Mouse (Mus musculus): ENCODE measurements at regions not wholly inside any gene's neighbourhood (a gene's known extent, or its start where the extent isn't known, plus 50 kb on each side); places are given as distances from the start of the nearest gene placed in this dataset.

DNA sequence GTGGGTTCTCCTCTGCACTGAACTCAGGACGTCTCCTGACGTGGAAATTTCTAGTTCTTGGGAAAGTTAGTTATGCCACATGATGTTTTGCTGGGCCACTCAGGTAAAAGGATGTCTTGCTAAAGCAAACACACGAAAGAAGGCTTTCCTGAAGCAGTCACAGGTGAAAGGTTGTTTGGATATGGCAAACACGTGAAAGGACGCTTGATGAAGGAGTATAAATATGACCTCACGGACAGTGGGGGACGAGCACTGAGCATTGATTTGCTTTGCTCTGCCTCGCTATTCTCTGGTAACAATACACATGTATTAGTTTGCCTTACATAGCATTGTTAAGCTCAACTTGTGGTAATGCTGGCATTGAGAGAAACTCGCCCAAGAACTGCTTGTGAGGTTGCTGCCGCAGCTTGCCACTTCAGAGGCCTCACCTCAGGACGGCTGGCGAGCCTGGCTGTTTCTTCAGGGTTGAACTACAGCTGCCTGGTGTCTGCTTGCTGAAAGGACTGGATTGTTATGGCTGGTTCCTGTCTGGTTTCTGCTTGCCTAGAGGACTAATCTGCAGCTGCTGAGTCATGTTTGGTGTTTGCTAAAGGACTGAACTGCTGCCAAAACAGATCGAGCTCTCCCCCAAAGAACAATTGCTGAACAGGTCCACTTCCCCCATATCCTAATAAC is 261.0 kb downstream of the Cdh26 start:
- ChIA-PET CTCF (no interaction called here), POLR2A (no interaction called here)
- no peak for DNase-seq (ENCODE audit: low read depth, low spot score)
- TF ChIP-seq CTCF (IDR thresholded peaks at IDR 0.05), result no peak
- no peak for ATAC-seq
- in situ Hi-C loops (cut with MboI; ENCODE audit: low pct_unique_long_range_greater_than_20kb), result no loop called here
- H3K27me3 ChIP-seq, result no peaks in the 10 kb centered on the region

DNA sequence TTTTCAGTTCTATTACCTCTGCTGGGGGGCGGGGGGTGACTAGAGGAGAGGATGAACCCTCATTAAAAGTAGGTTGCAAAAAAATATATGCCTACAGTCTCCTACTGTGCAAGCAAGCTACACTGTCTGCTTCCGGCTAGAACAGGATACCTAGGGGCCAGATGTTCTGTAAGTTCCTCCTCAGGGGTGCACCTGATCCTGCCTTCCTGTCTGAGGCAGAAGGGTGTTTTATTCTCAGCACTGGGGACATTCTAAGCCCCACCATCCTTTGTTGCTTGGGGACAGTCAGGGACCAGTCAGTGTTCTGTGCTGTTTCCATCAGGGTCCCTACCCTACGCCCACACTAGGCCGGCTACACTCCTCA is 261.5 kb downstream of the Cdh26 start:
- ChIA-PET POLR2A (no interaction called here), CTCF (no interaction called here)
- H3K27me3 ChIP-seq, result no peaks in the 10 kb centered on the region
- DNase-seq (ENCODE audit: low read depth, low spot score) (no peak), ATAC-seq (no peak)
- TF ChIP-seq CTCF (IDR thresholded peaks at IDR 0.05), result no peak
- in situ Hi-C loops (cut with MboI; ENCODE audit: low pct_unique_long_range_greater_than_20kb), result no loop called here

DNA sequence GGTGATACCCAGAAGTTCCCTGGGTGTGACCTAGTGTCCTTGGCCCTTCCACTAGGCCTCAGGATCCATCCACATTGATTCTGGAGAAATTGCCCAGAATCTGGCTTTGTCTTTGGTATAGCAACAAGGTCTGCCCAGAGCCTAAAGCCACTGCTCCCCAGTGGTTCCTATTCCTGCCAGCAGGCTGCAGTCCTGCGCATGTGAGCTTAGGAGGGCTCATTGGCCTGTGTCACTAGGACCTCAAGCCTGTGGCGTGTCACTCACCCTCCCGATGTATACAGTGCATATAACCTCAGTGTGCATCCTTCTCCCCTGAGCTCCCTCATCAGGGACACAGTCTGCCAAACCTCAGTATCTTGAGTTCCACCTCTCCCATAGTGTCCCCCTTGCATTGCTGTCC is 261.9 kb downstream of the Cdh26 start:
- H3K27me3 ChIP-seq, result no peaks in the 10 kb centered on the region
- ChIA-PET POLR2A (no interaction called here), CTCF (no interaction called here)
- in situ Hi-C loops (cut with MboI; ENCODE audit: low pct_unique_long_range_greater_than_20kb), result no loop called here
- ATAC-seq (no peak), DNase-seq (ENCODE audit: low read depth, low spot score) (no peak)
- no peak for TF ChIP-seq CTCF (IDR thresholded peaks at IDR 0.05)

DNA sequence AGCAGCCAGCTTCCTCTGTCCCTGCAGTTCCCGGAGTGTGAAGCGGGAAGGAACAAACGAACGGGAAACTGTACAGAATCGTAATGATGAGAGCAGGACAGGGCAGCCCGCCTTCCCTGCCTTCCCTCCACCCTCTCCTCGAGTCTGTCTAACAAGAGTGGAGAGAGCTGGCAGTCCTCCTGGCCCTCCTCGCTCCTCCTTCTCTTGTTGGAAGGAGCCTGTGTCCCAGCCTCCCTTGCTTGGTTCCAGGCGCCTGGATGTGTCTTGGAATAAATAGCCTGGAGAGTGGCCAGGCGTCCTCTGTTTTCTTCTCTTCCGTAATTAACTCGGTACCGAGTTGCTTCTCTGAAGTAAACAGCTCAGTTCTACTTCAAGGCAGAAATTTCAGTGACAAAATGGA is 268.3 kb downstream of the Cdh26 start:
- ATAC-seq, result no peak
- in situ Hi-C loops (cut with MboI; ENCODE audit: low pct_unique_long_range_greater_than_20kb), result no loop called here
- no peak for TF ChIP-seq CTCF (IDR thresholded peaks at IDR 0.05)
- DNase-seq (ENCODE audit: low read depth, low spot score), result no peak
- ChIA-PET POLR2A (no interaction called here), CTCF (no interaction called here)
- H3K27me3 ChIP-seq, result no peaks in the 10 kb centered on the region

DNA sequence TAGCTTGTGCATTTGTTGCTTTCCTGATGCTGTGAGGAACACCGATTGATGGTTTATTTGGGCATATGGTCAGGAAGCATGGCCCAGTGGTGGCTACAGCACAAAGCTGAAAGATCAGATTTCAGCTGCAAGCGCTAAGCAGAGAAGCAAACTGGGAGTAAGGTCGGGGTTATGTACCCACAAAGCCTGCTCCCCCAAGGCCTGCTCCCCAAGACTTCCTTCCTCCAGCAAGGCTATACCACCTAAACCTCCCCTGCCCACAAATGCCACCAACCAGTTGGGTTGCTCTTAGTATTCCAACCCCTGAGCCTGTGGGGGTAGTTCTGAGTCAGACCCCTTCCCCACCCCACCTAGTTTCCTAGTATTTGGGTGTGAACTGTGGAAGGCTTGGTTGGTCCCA is 270.5 kb downstream of the Cdh26 start:
- DNase-seq (ENCODE audit: low read depth, low spot score) (no peak), ATAC-seq (no peak)
- ChIA-PET CTCF (no interaction called here), POLR2A (no interaction called here)
- H3K27me3 ChIP-seq, result no peaks in the 10 kb centered on the region
- in situ Hi-C loops (cut with MboI; ENCODE audit: low pct_unique_long_range_greater_than_20kb), result no loop called here
- TF ChIP-seq CTCF (IDR thresholded peaks at IDR 0.05), result no peak

DNA sequence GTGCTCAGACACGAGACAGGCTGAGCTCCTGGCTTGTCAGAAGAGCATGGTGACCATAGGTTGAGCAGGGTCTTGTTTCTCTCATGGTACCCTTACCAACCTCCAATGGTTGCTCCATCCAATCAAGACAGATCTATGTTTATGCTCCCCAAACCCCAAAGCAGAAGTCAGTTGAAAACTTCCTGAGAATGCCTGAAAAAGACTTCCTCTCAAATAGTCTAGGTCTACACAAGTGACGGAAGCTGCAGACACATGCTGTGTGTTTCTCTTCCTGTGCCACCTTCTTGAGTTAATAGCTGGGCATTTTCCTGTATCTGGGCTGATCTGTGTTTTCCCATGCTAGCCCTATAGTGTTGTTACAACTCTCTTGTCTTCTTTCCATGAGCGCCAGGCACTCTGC is 274.2 kb downstream of the Cdh26 start:
- TF ChIP-seq CTCF (IDR thresholded peaks at IDR 0.05), result no peak

DNA sequence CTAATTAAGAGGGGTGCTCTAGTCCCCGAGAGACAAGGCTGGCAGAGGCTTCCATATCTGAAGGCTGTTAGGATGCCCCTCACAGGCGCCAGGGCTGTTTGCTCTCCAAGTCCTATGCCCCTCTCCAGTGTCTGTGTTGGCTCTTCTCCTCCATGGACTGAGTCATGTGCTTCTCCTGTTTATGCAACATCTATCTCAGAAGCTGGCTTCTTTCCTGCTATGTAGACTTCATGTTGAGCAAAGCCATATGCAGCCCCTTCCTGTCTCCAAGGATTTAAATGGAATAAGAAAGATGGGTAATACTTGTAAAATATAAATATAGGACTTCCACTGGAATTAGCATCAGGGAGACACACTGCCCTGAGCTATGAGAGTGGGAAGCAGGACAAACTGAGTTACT is 278.3 kb downstream of the Cdh26 start:
- ATAC-seq, result no peak
- H3K27me3 ChIP-seq, result no peaks in the 10 kb centered on the region
- ChIA-PET POLR2A (no interaction called here), CTCF (no interaction called here)
- DNase-seq (ENCODE audit: low read depth, low spot score), result no peak
- TF ChIP-seq CTCF (IDR thresholded peaks at IDR 0.05), result no peak
- in situ Hi-C loops (cut with MboI; ENCODE audit: low pct_unique_long_range_greater_than_20kb), result no loop called here

More for the DNA sequence above, 274.2 kb downstream of the Cdh26 start:
- no peak for ATAC-seq
- ChIA-PET POLR2A (no interaction called here), CTCF (no interaction called here)
- H3K27me3 ChIP-seq, result no peaks in the 10 kb centered on the region
- in situ Hi-C loops (cut with MboI; ENCODE audit: low pct_unique_long_range_greater_than_20kb), result no loop called here
- no peak for DNase-seq (ENCODE audit: low read depth, low spot score)

DNA sequence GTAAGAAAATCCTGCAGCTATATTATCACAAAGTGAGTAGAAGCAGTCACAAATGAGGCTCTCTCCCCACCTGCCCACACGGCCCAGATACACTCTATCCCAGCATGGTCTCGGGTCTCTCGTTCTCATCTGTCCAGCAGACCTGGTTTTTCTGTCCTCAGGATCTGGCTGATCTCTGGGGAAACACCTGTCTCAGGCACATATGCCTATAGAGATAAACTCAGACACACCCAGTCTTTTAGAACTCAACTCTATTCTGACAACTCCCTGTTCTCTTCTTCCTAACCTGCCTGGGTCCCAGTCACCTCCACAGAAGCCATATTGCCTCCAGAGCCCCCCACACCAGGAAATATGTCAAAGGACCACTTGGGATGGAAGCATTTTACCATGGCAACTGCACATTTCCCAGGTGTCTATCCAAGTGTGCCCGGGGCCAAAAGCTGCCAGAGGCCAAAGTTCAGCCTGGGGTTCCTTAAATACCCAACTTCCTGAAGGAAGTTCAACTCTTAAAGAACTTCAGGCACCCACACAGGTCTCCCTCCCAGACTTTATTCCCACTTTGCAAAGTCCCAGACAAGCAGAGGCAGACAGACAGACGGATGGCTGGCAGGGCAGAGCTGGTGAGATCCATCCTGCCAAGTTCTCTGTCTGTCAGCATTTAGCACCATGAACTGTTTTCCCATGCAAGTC is 279.0 kb downstream of the Cdh26 start:
- no peak for TF ChIP-seq CTCF (IDR thresholded peaks at IDR 0.05)
- POLR2A ChIA-PET, result no interaction called here
- CTCF ChIA-PET, result no interaction called here
- DNase-seq (ENCODE audit: low read depth, low spot score) (no peak), ATAC-seq (no peak)
- in situ Hi-C loops (cut with MboI; ENCODE audit: low pct_unique_long_range_greater_than_20kb), result no loop called here
- H3K27me3 ChIP-seq, result no peaks in the 10 kb centered on the region

DNA sequence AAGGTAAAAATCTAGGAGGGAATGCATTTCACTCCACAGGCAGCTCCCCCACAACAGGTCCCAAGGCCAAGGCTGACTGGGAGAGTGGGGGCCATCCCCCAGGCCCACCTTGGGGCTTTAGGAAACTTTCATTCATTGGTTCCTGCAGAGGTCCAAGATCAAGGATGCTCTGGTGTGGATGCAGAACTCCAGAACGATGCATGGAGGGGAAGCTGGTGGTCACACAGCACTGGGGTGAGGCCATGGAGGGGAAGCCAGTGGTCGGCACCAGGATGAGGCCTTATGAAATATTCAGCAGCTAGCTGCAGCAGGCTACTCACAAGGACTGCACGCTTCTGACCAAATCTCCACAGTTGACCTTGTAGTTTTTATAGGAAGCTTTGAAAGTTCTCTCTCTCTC is 279.7 kb downstream of the Cdh26 start:
- CTCF ChIA-PET, result no interaction called here

DNA sequence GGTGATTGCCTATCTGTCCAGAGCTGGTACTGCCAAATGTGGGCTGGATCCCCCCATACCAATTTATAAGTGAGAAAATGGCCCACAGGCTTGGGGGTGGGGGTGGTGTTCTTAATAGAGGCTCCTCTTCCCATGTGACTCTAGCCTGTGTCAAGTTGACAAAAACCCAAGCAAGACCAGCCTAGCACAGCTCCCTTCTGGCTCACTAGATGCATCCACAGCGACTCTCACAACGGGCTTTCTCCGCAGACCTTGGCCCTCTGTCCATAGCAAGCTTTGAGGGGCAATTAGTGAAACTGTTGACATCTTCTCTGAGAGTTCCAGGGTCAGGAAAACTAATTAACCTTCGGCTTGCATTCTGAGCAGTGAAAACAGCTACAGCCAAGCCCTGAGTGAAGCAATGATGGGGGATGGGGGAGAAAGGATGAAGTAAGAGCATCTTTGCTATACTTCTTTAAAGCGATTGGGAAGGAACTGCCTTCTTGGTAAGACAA is 281.3 kb downstream of the Cdh26 start:
- TF ChIP-seq CTCF (IDR thresholded peaks at IDR 0.05), result no peak
- ATAC-seq, result no peak
- H3K27me3 ChIP-seq, result no peaks in the 10 kb centered on the region
- no peak for DNase-seq (ENCODE audit: low read depth, low spot score)
- POLR2A ChIA-PET, result no interaction called here
- CTCF ChIA-PET, result no interaction called here
- in situ Hi-C loops (cut with MboI; ENCODE audit: low pct_unique_long_range_greater_than_20kb), result no loop called here

More for the DNA sequence above, 279.7 kb downstream of the Cdh26 start:
- H3K27me3 ChIP-seq, result no peaks in the 10 kb centered on the region
- in situ Hi-C loops (cut with MboI; ENCODE audit: low pct_unique_long_range_greater_than_20kb), result no loop called here
- POLR2A ChIA-PET, result no interaction called here
- DNase-seq (ENCODE audit: low read depth, low spot score) (no peak), ATAC-seq (no peak)
- no peak for TF ChIP-seq CTCF (IDR thresholded peaks at IDR 0.05)

DNA sequence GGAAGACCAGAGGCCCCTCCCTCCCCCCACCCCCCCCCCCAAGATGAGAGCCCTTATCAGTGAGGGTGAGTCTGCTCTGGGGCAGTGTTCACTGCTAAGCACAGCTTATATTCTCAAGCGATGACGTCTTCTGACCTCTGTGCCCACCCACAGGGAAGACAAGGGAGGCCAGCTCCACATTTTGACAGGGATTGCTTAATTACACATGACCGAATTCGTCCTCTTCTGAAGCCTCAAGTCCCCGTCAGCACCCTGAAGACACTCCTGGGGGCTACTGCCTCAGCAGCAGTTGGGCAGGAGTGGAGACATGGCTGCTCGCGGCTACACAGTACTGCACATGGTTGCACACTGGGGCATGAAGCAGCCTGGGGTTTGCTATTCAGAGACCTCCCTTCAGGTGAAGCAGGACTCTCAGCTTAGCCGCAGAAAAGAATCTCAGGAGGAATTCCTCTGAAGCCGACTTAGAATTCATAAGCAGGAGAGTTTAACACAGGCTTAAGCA is 282.1 kb downstream of the Cdh26 start:
- no peak for DNase-seq (ENCODE audit: low read depth, low spot score)
- in situ Hi-C loops (cut with MboI; ENCODE audit: low pct_unique_long_range_greater_than_20kb), result no loop called here

More for the DNA sequence above, 282.1 kb downstream of the Cdh26 start:
- H3K27me3 ChIP-seq, result no peaks in the 10 kb centered on the region
- no peak for ATAC-seq
- ChIA-PET CTCF (no interaction called here), POLR2A (no interaction called here)
- TF ChIP-seq CTCF (IDR thresholded peaks at IDR 0.05), result no peak

Data from Patski (cell line).